Mouse (Mus musculus) cerebellum, adult 11-12 months (tissue): Measurements from ENCODE around the gene Pdzd3.

Experiments
- DNase-seq: peaks from one replicate; pipeline ENCODE4 v3.0.0; 2022

Pdzd3 gene

GRCm38 (mm10) chr9:44249181-44250146 lies 1.8 kb downstream of the Pdzd3 start:
- DNase-seq, result no peak

- DNase-seq, result no peak
These were observed 3.4 kb downstream of the Pdzd3 start for GRCm38 (mm10) chr9:44247907-44248306.

- no peak for DNase-seq
These were observed 7.7 kb downstream of the Pdzd3 start for GRCm38 (mm10) chr9:44243621-44244020.

- DNase-seq, result no peak
These were observed 9.9 kb downstream of the Pdzd3 start for GRCm38 (mm10) chr9:44241418-44241817.

GRCm38 (mm10) chr9:44240911-44241310 lies 10.4 kb downstream of the Pdzd3 start:
- no peak for DNase-seq

- DNase-seq, result no peak
These were observed 10.9 kb downstream of the Pdzd3 start, which contains the start of gene Ccdc153 for GRCm38 (mm10) chr9:44240399-44240798. Gene Ccdc153 (plus strand): TSS chr9:44240676.

- DNase-seq, result no peak
These were observed 11.8 kb downstream of the Pdzd3 start for GRCm38 (mm10) chr9:44239447-44239846.

GRCm38 (mm10) chr9:44238501-44239190 lies 12.6 kb downstream of the Pdzd3 start:
- DNase-seq, result no peak

- DNase-seq, result no peak
These were observed 14.1 kb downstream of the Pdzd3 start for GRCm38 (mm10) chr9:44237128-44237527.

- DNase-seq, result no peak
These were observed 14.7 kb downstream of the Pdzd3 start for GRCm38 (mm10) chr9:44236601-44237000.

GRCm38 (mm10) chr9:44234479-44235427 lies 16.5 kb downstream of the Pdzd3 start:
- peak; percentile 41 for DNase-seq

GRCm38 (mm10) chr9:44233802-44234478 lies 17.3 kb downstream of the Pdzd3 start, which contains the start of gene Cbl:
Gene Cbl (minus strand): TSS chr9:44234049.
- DNase-seq, result peak; percentile 97

GRCm38 (mm10) chr9:44233021-44233801 lies 18.1 kb downstream of the Pdzd3 start:
- no peak for DNase-seq

GRCm38 (mm10) chr9:44231609-44232008 lies 19.7 kb downstream of the Pdzd3 start:
- no peak for DNase-seq

- DNase-seq, result no peak
These were observed 25.3 kb downstream of the Pdzd3 start for GRCm38 (mm10) chr9:44225993-44226392.

- DNase-seq, result no peak
These were observed 37.7 kb downstream of the Pdzd3 start for GRCm38 (mm10) chr9:44213538-44213937.

- DNase-seq, result no peak
These were observed 38.9 kb downstream of the Pdzd3 start for GRCm38 (mm10) chr9:44212406-44212805.

- DNase-seq, result no peak
These were observed 41.9 kb downstream of the Pdzd3 start for GRCm38 (mm10) chr9:44209416-44209815.

- no peak for DNase-seq
These were observed 43.4 kb downstream of the Pdzd3 start for GRCm38 (mm10) chr9:44207840-44208239.

GRCm38 (mm10) chr9:44200458-44200857 lies 50.8 kb downstream of the Pdzd3 start:
- DNase-seq, result no peak

- DNase-seq, result no peak
These were observed 51.7 kb downstream of the Pdzd3 start for GRCm38 (mm10) chr9:44199580-44199979.
